Mouse (Mus musculus) gastrocnemius, adult 18-20 months (tissue): ENCODE data around the gene Zfp626. TPM values are rescaled to one million over a fixed set of nuclear protein-coding genes. Genes with fewer than 3 reads are reported as not detected.
A peak's percentile ranks its signal among the peaks of the same experiment; 100 is the strongest.
"Not testable (repeated sequence)": the region's sequence is repeated elsewhere in the genome, so short reads cannot be mapped to it uniquely, and the experiment has no call there.

Experiments
- DNase-seq: peaks from one replicate; pipeline ENCODE4 v3.0.0; 2021; ENCODE audit warnings: low spot score
- long read RNA-seq, 2 experiments: library from polyadenylated mRNA; stranded (forward); transcript quantifications; one replicate each; pipeline ENCODE4 v2.0.0; 2021
- total RNA-seq, 2 experiments: library from RNA; stranded (reverse); gene quantifications; 2 replicates each; pipeline ENCODE4 v1.2.3; 2021

Gene Zfp626
- total RNA-seq: 1 to 10 TPM; 3.3 to 4.1 TPM
- long read RNA-seq, experiment 1: 0 reads
- long read RNA-seq, experiment 2, partial matches to known transcripts: 0 of 1 reads
- long read RNA-seq, experiment 2, other reads (novel, unspliced or antisense): 1 of 1 reads

DNA sequence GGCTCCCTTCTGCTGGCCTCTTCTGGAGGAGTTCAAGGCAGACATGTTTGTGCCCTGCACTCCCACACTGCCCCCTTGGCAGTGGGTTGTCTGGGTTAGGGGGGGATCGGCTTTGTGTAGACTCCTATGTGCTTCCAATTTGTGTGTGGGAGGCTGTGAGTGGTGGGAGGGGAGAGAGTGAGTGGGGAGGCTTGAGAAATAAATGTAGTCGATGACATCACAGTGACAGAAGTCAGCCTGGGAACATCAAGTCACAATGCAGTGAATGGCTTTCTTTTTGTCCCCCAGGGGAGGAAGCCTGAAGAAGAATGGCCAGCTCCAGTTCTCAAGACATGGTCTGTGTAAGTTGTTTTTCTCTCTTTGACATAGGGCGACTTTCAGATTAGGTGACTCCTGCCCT, at the start of gene Zfp626:
Zfp626 (plus strand) TSS at position 301 of the 400 bp plus-strand sequence.
- DNase-seq: not testable (repeated sequence)

DNA sequence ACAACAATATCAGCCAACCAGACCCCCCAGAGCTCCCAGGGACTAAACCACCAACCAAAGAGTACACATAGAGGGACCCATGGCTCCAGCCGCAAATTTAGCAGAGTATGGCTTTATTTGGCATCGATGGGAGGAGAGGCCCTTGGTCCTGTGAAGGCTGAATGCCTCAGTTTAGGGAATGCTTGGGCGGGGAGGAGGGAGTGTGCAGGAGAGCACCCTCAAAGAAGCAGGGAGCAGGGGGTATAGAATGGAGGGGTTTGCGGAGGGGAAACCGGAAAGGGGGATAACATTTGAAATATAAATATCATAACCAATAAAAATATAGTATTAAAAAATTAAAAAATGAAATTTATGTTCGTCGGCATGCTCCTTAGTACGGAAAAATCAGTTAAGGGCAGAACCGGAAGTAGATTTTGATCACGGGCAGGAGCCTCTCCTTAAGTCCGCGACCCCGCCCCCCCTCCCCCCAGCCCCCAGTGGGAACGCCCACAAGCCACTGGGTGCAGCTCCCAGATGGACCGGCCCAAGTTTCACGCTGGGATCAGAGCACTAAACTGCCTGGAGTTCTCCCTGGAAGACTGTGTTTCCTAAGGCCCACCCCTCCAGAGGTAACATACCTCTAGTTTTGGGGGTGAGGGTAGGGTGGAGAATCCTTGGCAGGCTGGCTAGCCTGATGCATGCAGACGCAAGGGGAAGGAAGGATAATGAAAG, 41.7 kb upstream of the Zfp626 start:
- no peak for DNase-seq

DNA sequence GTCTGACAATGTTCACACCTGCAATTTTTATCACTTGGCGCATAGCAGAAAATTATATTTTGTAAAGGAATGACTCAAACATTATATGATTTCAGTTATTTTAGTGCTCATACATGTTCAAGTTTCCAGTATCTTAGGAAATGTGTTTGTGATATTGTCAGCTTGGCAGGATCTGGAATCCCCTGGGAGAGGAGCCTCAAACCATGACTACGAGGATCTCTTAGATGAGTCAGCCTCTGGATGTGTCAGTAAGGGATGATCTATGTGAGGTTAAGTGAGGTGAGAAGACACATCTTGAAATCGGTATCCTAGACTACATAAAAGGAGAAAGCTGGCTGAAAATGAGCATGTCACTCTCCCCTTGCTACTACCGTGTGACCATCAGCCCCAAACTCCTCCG, 17.7 kb upstream of the Zfp626 start:
- DNase-seq: no peak

DNA sequence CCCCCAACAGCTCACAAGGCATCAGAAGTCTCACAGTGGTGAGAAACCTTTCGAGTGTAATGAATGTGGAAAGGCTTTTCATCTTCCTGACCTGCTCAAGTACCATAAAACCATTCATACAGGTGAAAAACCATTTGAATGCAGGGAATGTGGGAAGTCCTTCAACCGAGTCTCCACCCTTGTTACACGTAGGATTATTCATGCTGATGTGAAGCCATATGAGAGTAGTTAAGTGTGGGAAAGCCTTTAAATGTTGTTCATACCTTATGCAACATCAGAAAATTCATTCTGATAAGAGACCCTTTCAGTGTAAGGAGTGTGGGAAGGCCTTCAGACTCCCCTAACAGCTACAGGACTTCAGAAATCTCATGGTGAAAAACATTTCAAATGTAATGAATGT, 13.1 kb upstream of the Zfp626 start:
- not testable (repeated sequence) for DNase-seq

DNA sequence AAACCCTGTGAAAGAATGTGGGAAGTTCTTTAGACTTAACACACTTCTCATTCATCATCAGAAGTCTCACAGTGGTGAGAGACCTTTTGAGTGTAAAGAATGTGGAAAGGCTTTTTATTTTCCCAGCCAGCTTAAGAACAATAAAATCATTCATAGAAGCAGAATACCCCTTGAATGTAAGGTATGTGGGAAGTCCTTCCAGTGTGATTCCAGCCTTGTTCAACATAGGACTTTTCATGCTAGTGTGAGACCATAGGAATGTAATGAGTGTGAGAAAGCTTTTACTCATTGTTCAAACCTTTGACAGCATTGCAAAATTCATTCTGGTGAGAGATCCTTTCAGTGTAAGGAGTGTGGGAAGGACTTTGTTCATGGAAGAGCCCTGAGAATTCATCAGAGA, 12.4 kb upstream of the Zfp626 start:
- no peak for DNase-seq

DNA sequence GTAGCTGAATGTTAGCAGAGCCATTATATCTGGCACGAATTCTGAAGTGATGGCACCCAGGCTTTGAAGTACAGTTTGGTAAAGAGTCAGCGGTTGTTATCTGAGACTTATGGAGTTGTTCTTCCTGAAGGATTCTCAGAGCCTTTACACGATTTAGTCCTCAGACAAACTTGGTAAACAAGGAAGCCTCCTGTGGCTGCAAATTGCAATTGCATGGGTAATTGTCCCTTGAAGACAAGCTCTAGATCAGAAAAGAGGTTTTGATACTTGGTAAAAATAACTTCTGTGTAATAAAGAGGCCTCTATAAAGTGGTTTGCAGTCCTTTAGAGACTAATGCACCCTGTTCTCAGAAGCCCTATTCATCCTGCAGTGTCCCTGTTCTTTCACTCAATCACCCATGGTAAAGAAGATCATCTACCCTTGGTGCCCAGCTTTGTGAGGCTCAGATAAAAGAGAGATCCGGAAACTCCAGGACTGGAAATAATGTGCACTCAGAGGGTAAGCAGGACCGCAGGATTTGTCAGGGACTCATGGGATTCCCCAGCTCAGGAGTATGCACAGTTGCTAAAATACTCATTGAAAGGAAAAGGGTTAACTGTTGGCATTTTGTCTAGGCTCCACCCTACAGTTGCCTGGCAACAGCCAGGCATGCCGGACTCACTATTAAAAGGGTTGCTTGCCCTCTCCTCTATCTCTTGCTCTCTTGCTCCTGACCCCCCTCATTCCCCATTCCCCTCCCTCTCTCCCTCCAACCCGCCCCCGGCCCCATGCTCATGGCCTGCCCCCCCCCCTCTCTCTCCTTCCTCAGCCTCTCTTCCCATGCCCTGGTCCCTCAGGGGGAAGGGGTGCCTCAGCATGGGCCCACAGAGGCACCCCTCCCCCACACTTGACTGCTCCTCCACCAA, 8.8 kb upstream of the Zfp626 start:
- no peak for DNase-seq

DNA sequence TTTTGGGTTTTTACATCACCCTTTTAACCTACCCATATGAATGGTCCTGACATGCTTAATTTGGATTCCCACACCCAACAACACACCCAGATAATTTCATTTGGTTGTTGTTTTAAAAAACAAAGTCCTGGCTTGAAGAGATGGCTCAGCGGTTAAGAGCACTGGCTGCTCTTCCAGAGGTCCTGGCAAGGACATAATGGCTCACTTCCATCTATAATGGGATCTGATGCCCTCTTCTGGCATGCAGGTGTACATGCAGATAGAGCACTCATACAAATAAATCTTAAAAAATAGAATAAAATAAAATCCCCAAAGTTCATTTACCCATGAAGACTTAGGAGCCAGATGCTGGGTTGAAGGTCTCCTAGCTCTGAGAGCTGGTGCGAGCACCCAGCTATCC, 5.9 kb upstream of the Zfp626 start:
- DNase-seq: no peak

DNA sequence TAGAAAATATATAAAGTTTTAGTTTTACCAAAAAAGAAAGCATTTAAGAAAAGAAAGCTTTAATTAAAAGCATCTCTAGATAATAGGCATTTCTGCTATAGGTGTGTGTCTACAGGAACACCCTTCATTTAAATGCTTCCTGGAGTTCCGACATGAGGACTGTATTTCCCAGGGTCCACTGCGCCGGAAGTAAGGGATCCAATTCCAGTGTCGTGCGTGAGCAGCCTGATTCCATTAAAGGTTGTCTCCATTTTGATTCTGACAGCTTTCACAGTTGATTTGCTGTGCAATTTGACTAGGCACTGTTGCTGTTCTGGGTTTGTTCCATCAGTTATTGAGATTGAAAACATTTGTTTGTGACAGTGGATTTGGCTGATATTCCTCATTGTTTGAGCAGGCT, 4.0 kb upstream of the Zfp626 start:
- no peak for DNase-seq

DNA sequence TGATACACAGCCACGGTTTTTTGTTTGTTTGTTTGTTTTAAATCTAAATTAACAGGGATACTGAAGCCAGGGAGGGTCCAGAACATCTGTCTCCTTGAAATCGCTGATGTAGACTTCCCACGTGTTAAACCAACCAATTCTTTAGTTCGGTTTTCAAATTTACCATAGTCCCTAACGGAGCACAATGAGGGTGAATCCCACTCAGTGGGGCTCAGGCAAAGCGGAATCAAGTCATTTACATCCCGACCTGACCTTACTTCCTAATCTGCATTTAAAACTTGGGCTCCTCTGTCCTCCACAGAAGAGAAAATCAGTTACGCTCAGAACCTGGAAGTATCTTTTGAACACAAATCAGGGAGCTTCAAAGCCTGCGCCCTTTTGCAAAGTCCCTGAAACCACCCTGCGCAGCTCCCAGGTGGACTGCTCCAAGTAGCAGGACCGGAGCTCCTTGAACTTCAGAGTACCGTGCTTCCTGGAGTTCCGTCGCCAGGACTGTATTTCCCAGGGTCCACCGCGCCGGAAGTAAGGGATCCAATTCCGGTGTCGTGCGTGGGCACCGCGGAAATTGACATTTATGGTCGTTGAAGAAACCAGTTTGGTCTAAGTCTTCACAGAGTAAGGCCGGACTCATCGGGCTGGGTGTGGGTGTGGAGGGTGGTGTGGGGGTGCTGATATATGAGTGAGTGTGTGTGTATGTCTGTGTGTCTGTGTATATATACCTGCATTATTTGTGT, 2.5 kb upstream of the Zfp626 start:
- DNase-seq: peak; percentile 80

DNA sequence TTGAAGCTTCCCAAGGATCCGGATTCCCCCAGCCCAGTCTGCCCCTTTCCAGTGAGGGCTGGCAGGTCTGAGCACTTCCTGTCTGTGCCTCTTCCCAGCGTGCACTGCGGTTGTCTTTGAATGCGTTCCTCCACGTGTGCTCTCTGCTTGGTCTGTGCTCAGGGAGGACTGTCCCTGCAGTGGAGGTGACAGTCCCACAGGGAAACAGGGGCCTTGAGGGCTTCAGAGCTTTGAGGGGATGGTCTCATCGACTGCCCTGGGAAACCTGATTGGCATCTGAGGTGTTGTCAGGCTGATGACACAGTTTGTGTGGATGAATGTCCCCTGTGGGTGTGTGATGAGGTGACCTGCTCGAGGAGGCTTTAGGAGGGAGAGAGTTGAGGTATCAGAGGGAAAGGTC, 309 bp downstream of the Zfp626 start:
- not testable (repeated sequence) for DNase-seq

DNA sequence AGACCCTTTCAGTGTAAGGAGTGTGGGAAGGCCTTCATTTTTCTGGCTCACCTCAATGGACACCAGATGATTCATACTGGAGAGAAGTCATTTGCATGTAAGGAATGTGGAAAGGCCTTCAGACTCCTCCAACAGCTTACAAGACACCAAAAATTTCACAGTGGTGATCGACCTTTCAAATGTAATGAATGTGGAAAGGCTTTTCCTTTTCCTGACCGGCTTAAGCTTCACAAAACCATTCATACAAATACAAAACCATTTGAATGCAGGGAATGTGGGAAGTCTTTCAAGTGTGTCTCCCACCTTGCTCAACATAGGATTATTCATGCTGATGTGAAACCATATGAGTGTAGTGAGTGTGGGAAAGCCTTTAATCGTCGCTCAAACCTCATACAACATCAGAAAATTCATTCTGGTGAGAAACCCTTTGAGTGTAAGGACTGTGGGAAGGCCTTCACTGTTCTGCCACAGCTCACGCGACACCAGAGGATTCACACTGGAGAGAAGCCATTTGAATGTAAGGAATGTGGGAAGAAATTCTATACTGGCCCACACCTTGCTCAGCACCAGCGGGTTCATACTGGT, 11.6 kb downstream of the Zfp626 start:
- no peak for DNase-seq

DNA sequence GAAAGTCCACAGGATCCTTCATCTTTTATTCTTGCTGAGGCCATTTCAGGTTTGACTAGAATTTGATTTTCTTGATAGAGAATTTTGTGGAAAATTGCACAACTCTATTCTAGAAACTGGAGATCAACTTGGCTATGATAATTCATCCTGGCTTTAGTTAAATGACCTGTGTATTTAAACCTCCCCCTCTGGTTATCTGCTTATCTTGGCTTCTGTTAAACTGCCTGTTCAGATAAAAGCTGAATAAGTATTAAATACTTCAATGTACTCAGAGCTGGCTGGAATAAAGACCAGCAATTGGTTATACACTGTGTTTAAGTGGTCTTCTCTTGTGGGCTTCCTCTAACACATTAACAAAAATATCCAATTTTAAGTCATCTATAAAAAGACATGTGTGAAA, 15.6 kb downstream of the Zfp626 start:
- no peak for DNase-seq

DNA sequence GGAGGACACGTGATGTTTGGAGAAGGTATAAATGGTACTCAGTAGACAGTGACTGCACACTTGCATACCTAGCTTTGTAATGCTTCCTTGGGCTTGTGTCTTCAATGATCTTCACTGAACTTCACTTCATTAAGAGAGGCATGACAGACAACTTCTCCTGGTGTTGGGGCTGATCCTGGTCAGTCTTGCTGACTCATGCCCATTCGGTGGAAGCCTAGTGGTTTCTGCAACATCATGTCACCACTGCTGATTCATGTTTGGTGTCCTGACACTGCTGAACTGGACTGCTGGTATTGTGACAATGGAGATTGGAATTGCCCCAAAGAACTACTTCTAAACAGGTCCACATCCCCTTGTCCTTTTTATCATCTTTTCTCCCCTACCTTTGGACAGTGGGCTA, 27.1 kb downstream of the Zfp626 start:
- no peak for DNase-seq

DNA sequence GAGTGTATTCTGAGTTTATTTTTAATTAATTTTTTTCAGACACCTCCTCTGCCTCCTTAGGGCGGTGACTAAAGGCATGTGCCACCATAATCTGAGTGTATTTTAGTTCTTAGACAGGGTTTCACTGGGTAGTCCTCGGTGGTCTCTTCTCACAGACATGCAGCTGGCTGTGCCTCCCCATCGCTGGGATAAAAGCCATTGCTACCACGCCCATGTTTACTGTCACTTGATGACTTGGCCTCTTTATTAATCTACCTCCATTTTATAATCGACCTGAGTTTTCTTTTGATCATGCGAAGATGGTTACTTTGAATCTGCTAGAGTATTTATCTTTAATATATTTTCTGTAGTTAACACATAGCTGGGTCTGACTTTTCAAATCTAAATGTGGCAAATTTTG, 30.9 kb downstream of the Zfp626 start:
- no peak for DNase-seq

DNA sequence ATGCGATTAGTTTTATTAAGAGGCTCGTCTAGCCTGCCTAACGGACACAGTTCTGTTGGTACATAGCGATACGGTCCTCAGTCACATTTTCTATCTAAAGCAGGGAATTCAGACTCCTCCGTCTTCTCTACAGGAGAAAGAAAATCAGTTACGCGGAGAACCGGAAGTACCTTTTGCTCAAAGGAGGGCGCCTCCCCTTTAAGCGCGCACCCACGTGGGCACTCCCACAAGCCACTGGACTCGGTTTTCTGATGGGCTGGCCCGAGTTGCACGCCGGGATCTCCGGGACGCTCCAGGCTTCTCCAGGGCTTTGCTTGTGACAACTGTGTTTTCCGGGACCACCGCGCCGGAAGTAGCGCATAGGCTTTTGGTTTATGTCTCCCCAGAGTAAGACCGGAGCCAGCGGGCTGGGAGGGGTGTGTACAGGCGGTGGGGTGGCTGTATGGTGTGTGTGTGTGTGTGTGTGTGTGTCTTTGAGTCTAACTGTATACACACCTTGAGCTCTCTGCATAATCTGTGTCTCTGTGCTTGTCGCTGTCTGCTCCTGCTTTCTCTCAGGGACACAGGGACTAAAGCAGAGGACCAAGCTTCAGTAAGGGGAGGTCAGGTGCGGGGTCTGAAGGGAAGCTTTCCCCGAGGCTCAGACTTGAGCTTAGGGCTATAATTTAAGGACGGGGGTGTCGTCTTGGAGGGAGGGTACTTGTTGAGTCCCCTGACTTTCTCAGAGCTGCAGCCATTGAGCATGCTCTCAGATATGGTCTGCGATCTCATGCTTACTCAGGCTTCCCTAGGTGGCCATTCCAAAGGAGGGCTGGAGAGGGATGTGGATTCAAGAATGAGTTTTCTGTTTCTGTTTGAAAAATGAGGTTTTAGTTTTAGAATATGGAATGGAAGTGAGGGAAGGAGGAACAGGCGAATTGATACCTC, 31.6 kb downstream of the Zfp626 start, which contains the start of gene Zfp59:
Zfp59 (plus strand) TSS at position 285 of the 927 bp plus-strand sequence.
- DNase-seq: peak; percentile 86

DNA sequence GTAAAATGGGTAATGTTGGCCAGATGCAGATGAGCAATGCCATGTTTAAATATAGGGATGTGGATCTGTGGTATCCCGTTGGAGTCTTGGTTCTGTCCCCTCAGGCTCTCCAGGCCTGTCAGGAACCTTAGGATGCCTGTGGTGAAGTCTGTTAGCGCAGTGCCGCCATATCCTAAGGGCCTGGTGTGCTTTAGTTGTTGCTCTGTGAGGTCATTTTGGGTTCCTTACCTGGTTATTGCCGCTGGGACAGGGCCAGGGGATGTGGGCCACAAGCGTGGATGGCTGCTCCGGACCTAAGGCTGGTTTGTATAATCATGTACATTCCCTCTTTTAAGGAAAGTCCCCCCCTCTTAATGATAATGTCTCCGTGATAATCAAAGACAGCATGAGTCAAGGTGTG, 32.6 kb downstream of the Zfp626 start:
- DNase-seq: no peak

DNA sequence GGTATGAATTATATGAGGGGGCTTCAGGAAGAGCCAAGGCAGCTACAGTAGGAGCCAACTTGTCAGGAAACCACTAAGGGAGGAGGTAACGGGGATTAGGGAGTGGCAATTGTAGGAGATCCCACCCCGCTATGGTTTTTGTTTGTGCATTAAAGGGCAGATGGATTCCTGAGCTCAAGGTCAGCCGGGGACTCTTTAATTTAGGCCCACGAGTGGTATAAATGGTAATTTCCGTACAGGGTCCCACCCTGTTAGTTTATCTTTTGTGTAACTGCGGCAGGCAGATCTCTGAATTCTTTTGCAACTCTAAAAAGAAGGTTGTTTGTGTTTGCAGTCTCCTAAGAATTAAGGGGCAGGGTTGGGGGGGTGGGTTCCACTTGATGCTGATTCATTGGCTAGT, 33.1 kb downstream of the Zfp626 start:
- no peak for DNase-seq

DNA sequence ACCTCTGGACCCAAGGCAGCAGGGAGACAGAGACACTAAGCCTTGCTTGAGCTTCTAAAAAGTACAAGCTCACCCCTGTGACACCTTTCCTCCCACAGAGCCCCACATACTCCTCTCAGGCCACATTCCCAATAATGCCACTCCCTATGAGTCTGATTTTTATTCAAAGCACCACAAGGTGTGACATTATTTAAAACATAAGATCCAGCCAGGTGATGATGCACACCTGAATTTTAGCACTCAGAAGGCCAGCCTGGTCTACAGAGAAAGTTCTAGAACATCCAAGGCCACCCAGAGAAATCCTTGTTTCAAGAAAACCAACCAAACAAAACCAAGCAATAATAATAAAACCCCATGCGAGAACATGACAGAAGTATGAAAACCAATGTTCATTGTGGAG, 50.2 kb downstream of the Zfp626 start, which contains the start of gene Zfp607a:
Zfp607a (plus strand) TSS at position 301 of the 400 bp plus-strand sequence.
- no peak for DNase-seq

DNA sequence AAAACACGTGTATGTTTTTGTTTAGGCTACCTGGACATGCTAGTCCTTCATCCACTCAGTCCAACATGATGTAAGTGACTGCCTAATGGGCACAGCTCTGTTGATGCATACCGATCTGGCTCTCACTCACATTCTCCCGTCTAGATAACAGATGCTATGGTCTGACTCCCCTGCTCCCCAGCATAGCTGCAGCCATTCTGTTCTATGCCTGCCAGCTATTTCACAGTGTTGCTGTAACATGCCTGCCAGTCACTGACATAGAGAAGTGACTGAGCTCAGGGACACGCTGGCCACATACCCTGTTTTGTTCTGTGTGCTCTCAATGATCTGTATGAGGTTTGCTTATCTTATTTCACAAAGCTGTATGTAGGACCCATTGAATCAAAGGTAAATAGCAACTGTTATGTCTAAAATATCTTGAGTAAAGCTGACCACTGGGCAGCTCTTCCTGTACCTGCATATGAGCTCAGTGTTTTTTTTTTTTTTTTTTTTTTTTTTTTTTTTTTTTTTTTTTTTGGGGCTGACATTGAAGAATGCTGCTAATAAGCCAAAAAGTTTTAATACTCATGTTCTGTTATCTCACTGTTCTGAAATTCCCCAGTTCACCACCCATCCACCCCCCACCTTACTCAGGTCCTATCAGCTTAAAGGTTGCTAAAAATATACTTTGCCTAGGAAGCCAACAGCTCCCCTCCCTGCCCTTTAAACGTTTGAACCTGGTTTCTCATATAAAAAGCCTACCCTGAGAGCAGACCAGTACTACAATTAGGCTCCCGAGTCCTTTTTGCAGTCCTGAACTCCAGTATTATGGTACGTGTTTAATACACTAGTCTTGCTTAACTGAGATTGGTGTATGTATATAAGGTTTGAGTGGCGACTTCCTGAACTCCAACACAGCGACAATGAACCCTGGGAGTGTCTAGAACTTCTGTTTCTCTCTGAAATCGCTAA, 52.6 kb downstream of the Zfp626 start:
- DNase-seq: peak; percentile 8
